Mouse (Mus musculus) retina, postnatal 1 day (tissue): ENCODE data around the gene 2010300C02Rik.
"Not testable (repeated sequence)": the region's sequence is repeated elsewhere in the genome, so short reads cannot be mapped to it uniquely, and the experiment has no call there.

Source experiments
- DNase-seq: peaks from one replicate; pipeline ENCODE4 v3.0.0-alpha.2; 2012

2010300C02Rik gene

GRCm38 (mm10) chr1:37619542-37619941, 100.3 kb downstream of the 2010300C02Rik start:
- DNase-seq: no peak

DNA sequence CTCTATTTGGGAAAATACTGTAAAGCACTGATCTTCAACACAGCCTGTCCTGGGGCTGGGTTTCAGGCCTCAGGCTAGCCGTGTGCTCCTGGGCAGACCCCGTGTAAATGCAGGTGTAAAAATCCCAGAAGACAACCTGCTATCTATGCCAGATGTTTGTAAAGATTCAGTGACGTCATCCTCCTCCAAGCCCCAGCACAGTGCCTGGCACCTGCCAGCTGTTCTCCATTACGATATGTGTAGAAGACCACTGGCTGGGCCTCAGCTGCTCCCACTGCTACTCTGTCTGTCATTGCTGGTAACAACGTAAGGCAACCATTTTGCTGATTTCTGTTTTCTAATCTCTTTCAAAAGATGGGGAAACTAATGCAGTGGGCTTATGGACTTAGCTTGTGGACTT, 102.8 kb downstream of the 2010300C02Rik start:
- no peak for DNase-seq

DNA sequence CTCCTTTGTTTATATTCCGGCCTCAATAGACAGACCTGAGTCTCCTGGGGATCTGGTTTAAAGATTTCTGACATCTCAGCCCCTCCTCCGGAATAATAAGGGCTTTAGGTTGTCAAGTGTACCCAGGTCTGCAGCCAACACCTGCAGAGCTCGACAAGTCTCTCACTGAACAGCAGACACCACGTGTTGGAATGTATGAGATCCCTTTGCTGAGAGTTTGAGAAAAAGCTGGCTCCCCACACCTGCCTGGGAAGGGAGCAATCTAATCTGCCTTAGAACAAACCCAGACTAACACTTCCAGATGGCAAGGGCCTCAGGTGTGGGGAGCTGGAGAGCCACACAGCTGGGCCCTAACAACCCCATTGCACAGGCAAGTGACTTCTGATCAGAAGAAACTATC, 103.3 kb downstream of the 2010300C02Rik start:
- DNase-seq: no peak

DNA sequence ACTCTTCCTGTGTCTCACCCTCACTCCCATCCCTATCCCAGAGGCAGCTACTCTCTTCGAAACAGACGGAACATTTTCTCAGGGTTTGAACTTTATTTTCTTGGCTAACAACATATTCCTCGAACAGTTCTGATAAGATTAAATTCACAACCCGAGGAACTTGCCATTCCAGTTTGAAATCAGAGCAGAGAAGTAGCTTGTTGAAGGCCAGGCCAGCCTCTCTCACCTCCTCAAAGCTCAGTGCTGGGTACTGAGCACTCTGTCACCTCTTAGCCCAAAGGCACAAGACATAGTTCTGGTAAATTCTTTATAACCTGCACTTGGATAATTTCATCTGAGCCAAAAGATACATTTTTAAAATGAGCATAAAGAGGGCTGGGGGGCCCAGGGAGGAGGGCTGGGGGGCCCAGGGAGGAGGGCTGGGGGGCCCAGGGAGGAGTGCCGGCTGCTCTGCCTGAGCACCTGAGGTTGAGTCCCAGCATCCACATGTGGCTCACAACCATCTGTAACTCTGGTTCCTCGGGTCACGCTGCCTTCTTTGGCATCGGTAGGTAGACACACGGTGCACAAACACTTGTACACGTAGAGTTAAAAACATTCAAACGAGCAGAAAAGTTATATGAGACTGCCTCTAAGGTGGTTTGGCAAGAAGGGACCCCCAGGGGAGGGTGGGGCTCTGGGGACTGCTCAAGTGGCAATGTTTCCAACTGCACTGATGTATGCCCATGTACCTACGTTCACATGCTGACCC, 104.4 kb downstream of the 2010300C02Rik start:
- no peak for DNase-seq

GRCm38 (mm10) chr1:37614836-37615235, 105.0 kb downstream of the 2010300C02Rik start:
- DNase-seq: no peak

GRCm38 (mm10) chr1:37614130-37614529, 105.8 kb downstream of the 2010300C02Rik start:
- DNase-seq: peak; percentile 30

DNA sequence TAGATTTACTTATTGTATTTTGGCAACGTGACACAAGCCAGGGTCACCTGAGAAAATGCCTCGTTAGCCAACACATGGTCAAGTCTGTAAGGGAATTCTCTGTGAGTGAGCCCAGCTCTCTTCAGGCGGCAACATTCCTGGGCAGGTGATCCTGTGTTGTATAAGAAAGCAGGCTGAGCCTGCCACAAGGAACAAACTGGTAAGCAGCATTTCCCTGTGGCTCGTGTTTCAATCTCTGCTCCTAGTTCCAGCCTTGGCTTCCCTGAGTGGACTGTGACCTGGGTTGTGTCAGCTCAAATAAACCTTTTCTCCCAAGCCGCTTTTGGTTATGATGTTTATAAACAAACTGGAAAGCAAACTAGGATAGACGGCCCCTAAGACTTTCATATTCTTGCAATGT, 108.9 kb downstream of the 2010300C02Rik start:
- DNase-seq: no peak

DNA sequence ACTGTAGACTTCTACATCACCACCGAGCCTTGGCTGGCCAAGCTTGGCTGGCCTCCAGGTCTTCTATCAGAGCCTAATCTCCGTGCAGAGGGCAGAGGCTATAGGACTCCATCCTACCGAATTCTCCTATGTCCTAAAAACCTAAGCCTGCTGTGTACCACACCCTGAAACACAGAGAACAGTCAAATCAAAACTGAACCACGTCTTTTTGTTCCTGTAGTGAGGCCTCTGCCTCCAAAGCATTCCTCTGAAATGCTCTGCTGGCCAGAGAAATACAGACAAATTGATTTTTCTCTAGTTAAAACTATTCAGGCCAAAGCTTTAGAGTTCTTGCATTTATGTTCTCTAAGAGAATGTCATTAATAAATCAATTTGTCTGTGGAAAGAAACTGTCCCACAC, 109.6 kb downstream of the 2010300C02Rik start:
- no peak for DNase-seq

GRCm38 (mm10) chr1:37605694-37606093, 114.2 kb downstream of the 2010300C02Rik start:
- not testable (repeated sequence) for DNase-seq

DNA sequence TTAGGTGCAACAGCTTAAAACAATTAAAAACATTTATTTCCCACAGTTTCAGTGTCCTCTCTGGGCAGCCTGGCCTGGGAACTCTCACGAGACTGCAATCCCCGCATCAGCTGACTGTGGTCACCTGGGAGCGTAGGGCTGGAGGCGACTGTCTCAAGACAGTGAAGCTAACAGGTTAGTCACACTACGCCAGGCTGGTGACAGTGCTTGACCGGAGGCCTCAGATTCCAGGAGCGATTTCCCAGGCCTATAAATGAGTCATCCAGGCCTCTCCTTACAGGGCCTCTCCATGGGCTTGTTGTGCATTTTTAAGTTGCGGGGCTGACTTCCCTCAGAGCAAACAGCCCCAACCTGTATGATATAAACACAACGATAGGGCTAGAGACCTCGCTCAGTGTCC, 116.7 kb downstream of the 2010300C02Rik start:
- DNase-seq: no peak

DNA sequence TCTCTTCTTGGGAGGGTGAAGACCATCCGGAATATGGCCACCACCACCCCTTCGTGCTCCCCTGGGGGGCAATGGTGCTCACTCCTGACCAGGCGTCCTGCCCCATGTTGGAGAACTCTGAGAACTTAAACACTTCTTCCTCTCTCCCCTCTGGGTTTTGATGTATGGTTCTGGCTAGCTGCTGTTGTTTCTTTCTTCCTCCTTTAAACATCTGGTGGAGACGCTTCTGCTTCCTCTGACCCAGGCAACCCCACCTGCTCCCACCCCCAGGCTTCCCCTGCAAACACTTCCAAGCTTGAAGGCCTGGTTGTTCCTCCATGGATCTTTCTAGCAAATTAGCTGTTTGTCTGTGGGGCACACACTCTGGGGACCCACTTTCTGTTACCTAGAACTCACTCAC, 117.6 kb downstream of the 2010300C02Rik start:
- DNase-seq: no peak

DNA sequence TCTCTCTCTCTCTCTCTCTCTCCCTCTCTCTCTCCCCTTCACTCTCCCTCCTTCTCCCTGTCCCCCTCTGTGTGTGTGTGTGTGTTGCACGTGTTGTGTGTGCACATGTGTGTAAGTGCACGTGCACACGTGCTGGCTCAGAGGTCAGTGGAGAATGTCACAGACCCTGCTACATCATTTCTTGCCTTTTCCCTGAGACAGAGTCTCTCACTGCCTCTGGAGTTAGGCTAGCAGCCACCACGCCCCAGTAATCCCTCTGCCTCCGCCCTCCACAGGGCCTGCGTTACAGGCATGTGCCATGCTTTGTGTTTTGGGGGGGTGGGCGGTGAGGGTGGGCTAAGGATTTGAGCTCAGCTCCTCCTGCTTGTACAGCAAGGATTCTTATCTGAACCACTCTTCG, 118.4 kb downstream of the 2010300C02Rik start:
- DNase-seq: no peak

DNA sequence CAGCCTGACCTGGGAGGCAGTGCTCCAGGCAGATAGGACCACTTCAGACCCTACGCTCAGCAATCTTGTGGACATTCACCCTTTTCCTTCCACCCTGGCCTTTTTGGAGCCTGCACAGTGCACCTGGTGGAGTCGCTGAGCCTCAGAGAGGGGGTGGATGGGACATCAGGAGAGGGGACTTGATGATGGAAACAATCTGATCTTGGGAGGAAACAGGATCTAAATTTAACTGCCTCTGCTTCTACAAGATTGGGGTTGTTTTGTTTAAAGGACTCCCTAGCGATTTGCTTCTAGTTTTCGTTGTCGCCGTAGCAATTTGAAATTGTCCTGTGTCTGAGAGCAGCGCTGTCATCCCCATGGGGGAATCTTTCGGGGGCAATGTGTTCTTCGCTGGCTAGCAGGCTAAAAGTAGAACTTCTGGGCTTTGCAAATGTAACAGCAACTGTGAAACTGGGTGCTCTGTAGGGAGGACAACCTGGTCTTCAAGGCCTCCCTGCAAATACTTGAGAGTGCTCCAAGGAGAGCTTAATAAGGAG, 119.2 kb downstream of the 2010300C02Rik start:
- DNase-seq: no peak

DNA sequence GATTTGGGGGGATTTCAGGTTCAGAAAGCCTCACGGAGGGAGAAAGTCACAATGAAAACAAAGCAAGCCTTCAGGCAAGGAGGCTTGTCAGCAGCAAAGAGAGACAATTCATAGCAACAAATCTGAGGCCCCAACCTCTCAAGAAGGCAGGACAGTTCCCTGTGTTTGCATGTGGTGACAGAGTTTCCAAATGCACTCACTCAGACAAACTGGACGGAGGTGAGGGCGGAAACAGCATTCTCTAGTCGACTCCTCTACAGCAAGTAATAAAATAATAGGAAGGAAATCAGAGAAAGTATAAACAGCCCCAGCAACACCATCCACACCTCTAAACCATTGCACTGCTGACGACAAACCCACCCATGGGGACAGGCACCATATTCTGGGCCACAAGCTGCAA, 120.9 kb downstream of the 2010300C02Rik start:
- DNase-seq: no peak

DNA sequence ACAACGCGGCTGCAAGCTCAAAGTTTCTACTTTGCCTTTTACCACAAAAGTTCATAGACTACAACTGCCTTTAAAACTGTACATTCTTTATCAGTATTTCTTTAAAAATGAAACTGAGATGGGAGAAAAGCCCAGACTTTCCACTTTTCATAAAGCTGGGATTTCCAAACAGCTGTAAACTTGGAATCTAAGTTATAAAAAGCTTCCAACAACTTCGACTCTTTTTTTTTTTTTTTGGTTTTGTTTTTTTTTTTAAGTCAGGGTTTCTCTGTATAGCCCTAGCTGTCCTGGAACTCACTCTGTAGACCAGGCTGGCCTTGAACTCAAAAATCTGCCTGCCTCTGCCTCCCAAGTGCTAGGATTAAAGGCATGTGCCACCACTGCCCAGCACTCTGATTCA, 125.1 kb downstream of the 2010300C02Rik start:
- DNase-seq: not testable (repeated sequence)

GRCm38 (mm10) chr1:37585809-37586480, 133.9 kb downstream of the 2010300C02Rik start:
- DNase-seq: no peak

DNA sequence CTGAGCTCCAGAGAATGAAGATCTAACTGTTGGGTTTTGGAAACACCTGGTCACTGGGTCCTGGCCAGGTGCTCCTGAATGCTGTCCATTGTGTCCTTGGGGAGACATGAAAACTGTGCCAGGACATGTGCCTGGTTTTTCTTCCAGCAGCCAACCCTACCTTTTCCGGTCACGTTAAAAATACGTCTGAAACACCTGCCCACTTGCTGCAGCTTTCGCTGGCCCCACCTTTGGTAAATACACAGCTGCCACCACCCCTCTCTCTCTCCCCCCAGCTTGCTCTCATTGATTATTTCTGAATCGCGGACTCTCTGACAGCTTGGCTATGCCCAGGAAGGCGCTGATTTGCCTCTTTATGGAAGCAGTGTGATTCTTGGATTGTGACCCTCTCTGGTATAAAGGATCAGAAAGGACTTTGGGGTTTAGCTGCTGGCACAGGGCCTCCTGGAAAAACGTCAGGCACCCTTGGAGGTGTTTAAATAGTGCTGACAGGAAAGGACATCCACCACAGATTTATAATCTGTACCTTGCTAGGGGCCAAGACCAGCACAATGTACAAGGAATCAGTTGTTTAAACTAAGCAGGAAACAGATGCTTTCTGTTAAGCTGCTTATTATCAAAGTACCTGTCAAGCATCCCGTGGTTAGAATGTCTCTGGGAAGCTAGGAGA, 136.0 kb downstream of the 2010300C02Rik start:
- no peak for DNase-seq

DNA sequence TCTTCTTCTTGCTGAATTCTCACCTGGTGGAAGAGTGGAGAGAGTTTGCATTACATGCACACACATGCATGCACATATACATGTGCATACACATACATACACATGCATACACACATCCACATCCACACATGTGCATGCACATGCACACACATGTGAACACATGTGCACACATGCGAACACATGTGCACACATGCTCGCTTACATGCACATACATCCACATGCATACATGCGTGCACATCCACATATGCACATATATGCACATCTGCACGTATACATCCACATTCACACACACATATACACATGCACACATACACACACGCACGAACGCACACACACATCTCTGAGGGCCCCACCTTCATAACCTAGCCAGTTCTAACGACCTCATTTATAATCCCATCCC, 136.7 kb downstream of the 2010300C02Rik start:
- DNase-seq: no peak

GRCm38 (mm10) chr1:37579686-37580085, 140.2 kb downstream of the 2010300C02Rik start:
- no peak for DNase-seq

DNA sequence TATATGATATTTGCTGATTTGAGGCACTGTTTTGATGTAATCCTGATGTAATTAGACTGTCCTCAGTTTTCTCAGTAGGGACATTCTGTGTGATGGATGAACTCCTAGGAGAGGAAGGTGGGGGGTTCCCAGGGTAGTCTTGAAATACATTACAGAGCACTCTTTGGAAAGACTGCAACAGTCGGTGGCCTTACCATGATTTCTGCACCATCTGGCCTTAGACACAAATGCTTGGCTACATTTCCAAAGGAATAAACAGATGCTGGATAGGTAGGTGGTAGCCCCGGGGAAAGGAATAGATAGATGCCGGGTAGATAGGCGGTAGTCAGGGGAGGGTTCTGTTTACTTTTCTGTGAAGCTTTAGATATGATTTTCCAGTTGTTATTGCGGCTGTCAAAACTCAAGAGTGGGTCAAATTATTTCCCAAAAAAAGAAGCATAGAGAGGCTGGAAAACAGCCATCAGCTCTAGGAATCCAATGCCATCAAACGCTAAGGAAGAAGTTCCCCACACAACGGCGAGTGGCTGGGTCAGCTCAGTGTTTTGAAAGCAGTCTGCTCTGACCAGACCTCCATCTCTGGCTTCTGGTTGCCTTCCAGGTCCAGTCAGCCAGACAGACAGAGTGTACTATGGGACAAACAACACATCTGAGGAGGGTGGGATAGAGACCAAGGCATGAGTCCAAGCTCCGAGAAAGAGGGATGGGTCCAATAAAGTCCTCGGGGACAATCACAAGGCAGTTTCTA, 147.2 kb downstream of the 2010300C02Rik start:
- no peak for DNase-seq

GRCm38 (mm10) chr1:37568379-37568778, 151.5 kb downstream of the 2010300C02Rik start:
- no peak for DNase-seq

DNA sequence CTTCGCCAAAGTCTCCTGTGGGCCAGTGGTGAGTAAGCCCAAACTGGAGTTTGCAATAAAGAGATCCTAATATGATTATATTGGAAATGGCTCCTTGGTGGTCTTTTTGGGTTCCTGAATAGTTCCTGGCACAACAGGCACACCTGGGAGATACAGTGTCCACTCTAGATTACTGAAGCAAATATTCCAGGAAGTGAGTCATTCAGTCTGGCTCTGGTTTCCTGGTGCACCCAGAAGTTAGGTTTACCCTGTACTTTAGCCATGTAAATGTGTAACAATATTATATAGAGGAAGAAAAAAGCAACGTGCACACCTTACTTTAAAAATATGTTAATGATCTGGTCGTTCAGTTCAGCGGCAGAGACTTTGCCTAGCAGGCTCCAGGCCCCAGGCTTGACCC, 153.1 kb downstream of the 2010300C02Rik start:
- DNase-seq: no peak

- no peak for DNase-seq
Measured at GRCm38 (mm10) chr1:37566344-37566743, 153.5 kb downstream of the 2010300C02Rik start.
